Mouse (Mus musculus) bone marrow, adult 2 months (tissue): ENCODE data around the gene Akr1b8. TPM values are rescaled to one million over a fixed set of nuclear protein-coding genes. Genes with fewer than 3 reads are reported as not detected.
"Not testable (repeated sequence)": the region's sequence is repeated elsewhere in the genome, so short reads cannot be mapped to it uniquely, and the experiment has no call there.

Experiments
- H3K27ac ChIP-seq: fragments of 200-500 bp; 2 replicates; pipeline ENCODE4 v1.5.1; 2012; ENCODE audit warnings: low read depth, mild to moderate bottlenecking, control low read depth, inconsistent platforms, low read length; ENCODE audit not compliant: control insufficient read depth, poor library complexity, insufficient read depth
- H3K4me1 ChIP-seq: fragments of 200-500 bp; 2 replicates; pipeline ENCODE4 v1.6.1; 2011; ENCODE audit warnings: low read length; ENCODE audit not compliant: control insufficient read depth, insufficient read depth
- H3K4me3 ChIP-seq: fragments of 200-500 bp; replicated peaks from 2 replicates; pipeline ENCODE3; 2011; ENCODE audit warnings: mild to moderate bottlenecking, low read depth, low read length, control low read depth; ENCODE audit not compliant: control insufficient read depth
- CTCF ChIP-seq: fragments of 200-500 bp; IDR thresholded peaks from 2 replicates; pipeline ENCODE4 v1.5.1; 2011; ENCODE audit warnings: low read length, control low read depth; ENCODE audit not compliant: control insufficient read depth, insufficient read depth
- POLR2A ChIP-seq: fragments of 200-500 bp; IDR thresholded peaks from 2 replicates; pipeline ENCODE4 v1.6.1; 2011; ENCODE audit warnings: low read depth, mild to moderate bottlenecking, control low read depth, low read length, borderline replicate concordance; ENCODE audit not compliant: control insufficient read depth
- WGBS: fragments of 180-500 bp; shearing (Covaris S2); methylation state at CpG from one replicate; pipeline ENCODE4 v1.1.7; 2018; 5-methylcytosine and 5-hydroxymethylcytosine counted together
- polyA plus RNA-seq: library from polyadenylated mRNA; stranded (reverse); fragments of >200 nt; gene quantifications from 2 replicates; pipeline ENCODE4 v1.2.4, GENCODE M21; 2011; ENCODE audit warnings: low replicate concordance; ENCODE audit not compliant: missing spikeins, insufficient read depth, insufficient read length

Gene Akr1b8
- polyA plus RNA-seq, 1 experiment: 3.1 TPM

- 69% methylated on average over 6 of the region's 6 CpGs for WGBS
- H3K4me1 ChIP-seq: no peaks in the 10 kb centered on the region
- TF ChIP-seq POLR2A (no peak), CTCF (no peak)
Measured at GRCm38 (mm10) chr6:34355349-34355747, 1.4 kb downstream of the Akr1b8 start.

GRCm38 (mm10) chr6:34355841-34356240 lies 1.9 kb downstream of the Akr1b8 start:
- no peak for TF ChIP-seq POLR2A
- TF ChIP-seq CTCF: no peak
- H3K4me3 ChIP-seq: no peak overlapping the region
- no peak overlapping the region for H3K27ac ChIP-seq
- WGBS: 79% methylated on average over 9 of the region's 9 CpGs
- H3K4me1 ChIP-seq: no peaks in the 10 kb centered on the region

More at GRCm38 (mm10) chr6:34355349-34355747, 1.4 kb downstream of the Akr1b8 start:
- Histone ChIP-seq H3K4me3 (no peak overlapping the region), H3K27ac (no peak overlapping the region)

GRCm38 (mm10) chr6:34364217-34365136 lies 10.6 kb downstream of the Akr1b8 start:
- 64% methylated on average over 12 of the region's 12 CpGs for WGBS

GRCm38 (mm10) chr6:34367998-34368397 lies 14.1 kb downstream of the Akr1b8 start:
- TF ChIP-seq CTCF (no peak), POLR2A (no peak)
- Histone ChIP-seq H3K27ac (no peak overlapping the region), H3K4me3 (no peak overlapping the region), H3K4me1 (no peaks in the 10 kb centered on the region)
- WGBS: 35% methylated on average over 9 of the region's 9 CpGs

More at GRCm38 (mm10) chr6:34364217-34365136, 10.6 kb downstream of the Akr1b8 start:
- no peak for TF ChIP-seq CTCF
- no peak for TF ChIP-seq POLR2A
- no peak overlapping the region for H3K4me3 ChIP-seq
- no peak overlapping the region for H3K27ac ChIP-seq
- no peaks in the 10 kb centered on the region for H3K4me1 ChIP-seq

GRCm38 (mm10) chr6:34370081-34370480 lies 16.2 kb downstream of the Akr1b8 start:
- H3K27ac ChIP-seq: no peak overlapping the region
- 74% methylated on average over 8 of the region's 8 CpGs for whole genome bisulfite sequencing
- TF ChIP-seq CTCF: no peak
- no peak for TF ChIP-seq POLR2A
- H3K4me1 ChIP-seq: no peaks in the 10 kb centered on the region
- H3K4me3 ChIP-seq: no peak overlapping the region

GRCm38 (mm10) chr6:34371700-34372351 lies 17.9 kb downstream of the Akr1b8 start:
- Histone ChIP-seq H3K4me3 (no peak overlapping the region), H3K27ac (no peak overlapping the region), H3K4me1 (no peaks in the 10 kb centered on the region)
- WGBS: 14% methylated on average over 18 of the region's 18 CpGs
- TF ChIP-seq CTCF (0 out of 2 replicates have a peak, but pooled peaks have one; percentile 17), POLR2A (no peak)

GRCm38 (mm10) chr6:34373841-34374240 lies 19.9 kb downstream of the Akr1b8 start:
- 48% methylated on average over 7 of the region's 7 CpGs for WGBS
- Histone ChIP-seq H3K4me3 (no peak overlapping the region), H3K4me1 (no peaks in the 10 kb centered on the region), H3K27ac (no peak overlapping the region)
- no peak for TF ChIP-seq POLR2A
- TF ChIP-seq CTCF: no peak

GRCm38 (mm10) chr6:34375888-34376287 lies 22.0 kb downstream of the Akr1b8 start:
- 77% methylated on average over 5 of the region's 5 CpGs for WGBS
- not testable (repeated sequence) for H3K27ac ChIP-seq, H3K4me3 ChIP-seq, H3K4me1 ChIP-seq
